Mouse (Mus musculus) ovary, postnatal 36 days (tissue): ENCODE data around the gene Usp21.

Experiments
- DNase-seq: peaks from one replicate; pipeline ENCODE4 v3.0.0; 2022; ENCODE audit warnings: low spot score, mixed read lengths

The Usp21 gene

GRCm38 (mm10) chr1:171265971-171266744 lies 21.6 kb downstream of the Usp21 start:
- no peak for DNase-seq

- no peak for DNase-seq
These were observed 23.9 kb downstream of the Usp21 start for GRCm38 (mm10) chr1:171263666-171264461.

- no peak for DNase-seq
These were observed 24.6 kb downstream of the Usp21 start for GRCm38 (mm10) chr1:171263185-171263611.

- peak; percentile 50 for DNase-seq
These were observed 25.1 kb downstream of the Usp21 start for GRCm38 (mm10) chr1:171262594-171263130.

GRCm38 (mm10) chr1:171260316-171260715 lies 27.5 kb downstream of the Usp21 start:
- no peak for DNase-seq

DNA sequence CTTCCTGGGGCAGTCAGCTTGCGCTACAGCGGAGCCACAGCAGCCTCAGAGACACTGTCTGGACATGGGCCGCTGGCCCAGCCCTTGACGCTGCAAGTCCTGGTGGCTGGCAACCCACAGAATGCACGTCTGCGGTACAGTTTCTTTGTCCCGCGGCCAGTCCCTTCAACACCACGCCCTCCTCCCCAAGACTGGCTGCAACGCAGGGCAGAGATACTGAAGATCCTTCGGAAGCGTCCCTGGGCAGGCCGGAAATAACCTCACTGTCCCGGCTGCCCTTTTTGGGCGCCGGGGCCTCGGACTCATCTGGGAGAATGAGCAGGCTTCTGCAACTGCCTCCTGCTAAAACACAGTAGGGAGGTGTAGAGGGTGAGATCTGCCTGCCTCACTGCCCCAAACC lies 28.9 kb downstream of the Usp21 start:
- DNase-seq: no peak

DNA sequence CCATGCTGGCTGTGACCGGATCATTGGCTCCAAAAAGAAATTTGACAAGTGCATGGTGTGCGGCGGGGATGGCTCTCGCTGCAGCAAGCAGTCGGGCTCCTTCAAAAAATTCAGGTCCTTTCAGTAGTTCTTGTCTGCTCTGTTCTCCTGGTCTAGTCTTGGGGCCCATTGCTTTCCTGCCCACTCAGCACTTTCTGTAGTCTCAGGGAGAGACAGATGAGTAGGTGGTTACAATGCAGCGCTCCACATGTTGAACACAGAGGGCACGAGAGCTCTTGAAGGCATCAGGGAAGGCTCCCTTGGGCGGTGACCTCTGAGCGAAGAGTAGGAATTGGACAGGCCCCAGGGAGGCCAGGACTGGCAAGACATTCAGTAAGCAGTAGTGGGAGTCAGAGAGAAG lies 30.0 kb downstream of the Usp21 start:
- no peak for DNase-seq

DNA sequence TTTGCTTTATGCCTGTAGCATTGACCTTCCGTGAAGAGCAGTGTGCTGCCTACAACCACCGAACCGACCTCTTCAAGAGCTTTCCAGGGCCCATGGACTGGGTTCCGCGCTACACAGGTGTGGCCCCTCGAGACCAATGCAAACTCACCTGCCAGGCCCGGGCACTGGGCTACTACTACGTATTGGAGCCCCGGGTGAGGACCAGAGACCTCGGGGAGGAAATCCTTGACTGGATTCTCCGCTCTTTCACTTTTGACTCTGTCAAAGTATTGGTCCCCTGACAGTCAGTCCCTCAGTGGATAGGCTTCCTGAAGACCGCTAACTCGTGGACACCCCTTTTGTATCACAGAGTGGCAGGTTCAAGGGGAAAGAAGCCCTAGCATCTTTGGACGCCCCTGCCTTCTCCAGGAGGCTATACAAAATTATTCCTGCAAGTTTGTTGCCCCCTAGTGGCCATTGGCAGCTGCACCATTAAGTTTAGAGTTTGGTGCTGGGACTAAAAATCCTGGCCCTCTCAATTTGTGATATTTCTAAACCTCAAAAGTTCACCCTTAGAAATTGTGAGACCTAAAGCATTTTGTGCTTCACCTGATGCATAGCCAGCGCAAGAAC lies 30.7 kb downstream of the Usp21 start:
- DNase-seq: peak; percentile 44

DNA sequence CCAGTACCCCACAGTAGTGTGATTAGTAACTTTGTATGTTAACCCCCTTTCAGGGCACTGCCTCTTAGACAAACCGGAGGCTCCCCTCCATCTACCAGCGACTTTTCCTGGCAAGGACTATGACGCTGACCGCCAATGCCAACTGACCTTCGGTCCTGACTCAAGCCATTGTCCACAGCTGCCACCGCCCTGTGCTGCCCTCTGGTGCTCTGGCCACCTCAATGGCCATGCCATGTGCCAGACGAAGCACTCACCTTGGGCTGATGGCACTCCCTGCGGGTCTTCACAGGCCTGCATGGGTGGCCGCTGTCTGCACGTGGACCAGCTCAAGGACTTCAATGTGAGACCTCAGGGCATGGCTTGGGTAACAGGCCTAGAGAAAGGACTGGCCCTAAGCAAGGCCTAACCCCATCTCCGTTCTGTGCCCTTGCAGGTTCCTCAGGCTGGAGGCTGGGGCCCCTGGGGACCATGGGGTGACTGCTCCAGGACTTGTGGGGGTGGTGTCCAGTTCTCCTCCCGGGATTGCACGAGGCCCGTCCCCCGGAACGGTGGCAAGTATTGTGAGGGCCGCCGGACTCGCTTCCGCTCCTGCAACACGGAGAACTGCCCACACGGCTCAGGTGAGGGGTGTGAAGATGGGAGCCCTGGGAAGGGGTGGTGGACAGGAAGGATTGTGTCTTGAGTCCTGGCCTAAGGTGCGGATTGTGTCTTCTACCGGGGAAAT lies 31.5 kb downstream of the Usp21 start:
- no peak for DNase-seq

GRCm38 (mm10) chr1:171252415-171252814 lies 35.4 kb downstream of the Usp21 start:
- no peak for DNase-seq

- peak; percentile 49 for DNase-seq
These were observed 36.0 kb downstream of the Usp21 start for GRCm38 (mm10) chr1:171251594-171252324.

GRCm38 (mm10) chr1:171250680-171251593 lies 36.9 kb downstream of the Usp21 start, which contains the start of gene Ndufs2:
Ndufs2 (minus strand) TSS chr1:171251388.
- DNase-seq: no peak

DNA sequence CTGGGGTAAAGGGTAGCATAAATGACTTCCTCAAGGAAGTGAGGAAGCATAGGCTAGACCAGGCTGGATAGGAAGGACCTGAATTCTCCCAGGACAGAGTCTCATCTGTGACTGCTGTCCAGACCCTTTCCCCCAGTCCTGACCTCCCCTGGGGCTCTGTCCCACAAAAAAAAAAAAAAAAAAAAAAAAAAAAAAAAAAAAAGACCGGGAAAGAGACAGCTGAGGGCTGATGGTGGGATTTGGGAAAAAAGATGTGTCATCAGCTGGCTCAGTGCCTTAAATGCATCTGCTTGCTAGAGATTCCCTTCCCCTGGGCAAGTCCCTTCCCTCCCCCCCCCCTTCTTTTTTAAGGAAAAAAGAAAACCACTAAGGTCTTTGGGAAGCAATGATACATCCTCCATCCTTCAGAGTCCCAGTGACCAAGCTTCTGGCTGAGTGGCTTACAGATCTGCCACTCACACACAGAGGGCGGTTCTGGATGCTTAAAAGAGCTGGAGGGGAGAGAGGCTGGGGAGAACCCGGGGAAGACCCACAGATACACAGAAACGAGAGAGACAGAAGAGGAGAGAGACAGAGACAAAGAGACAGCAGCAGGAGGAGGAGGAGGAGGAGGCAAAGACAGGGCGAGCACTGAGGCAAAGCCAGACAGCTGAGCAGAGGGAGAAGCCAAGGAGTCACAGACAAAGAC lies 37.7 kb downstream of the Usp21 start, which contains the start of gene Adamts4:
TSS of gene Adamts4 (plus strand) at position 509 of the 688 bp plus-strand sequence.
- DNase-seq: no peak

- no peak for DNase-seq
These were observed 39.2 kb downstream of the Usp21 start for GRCm38 (mm10) chr1:171248386-171249226.

- no peak for DNase-seq
These were observed 39.9 kb downstream of the Usp21 start for GRCm38 (mm10) chr1:171247916-171248315.

DNA sequence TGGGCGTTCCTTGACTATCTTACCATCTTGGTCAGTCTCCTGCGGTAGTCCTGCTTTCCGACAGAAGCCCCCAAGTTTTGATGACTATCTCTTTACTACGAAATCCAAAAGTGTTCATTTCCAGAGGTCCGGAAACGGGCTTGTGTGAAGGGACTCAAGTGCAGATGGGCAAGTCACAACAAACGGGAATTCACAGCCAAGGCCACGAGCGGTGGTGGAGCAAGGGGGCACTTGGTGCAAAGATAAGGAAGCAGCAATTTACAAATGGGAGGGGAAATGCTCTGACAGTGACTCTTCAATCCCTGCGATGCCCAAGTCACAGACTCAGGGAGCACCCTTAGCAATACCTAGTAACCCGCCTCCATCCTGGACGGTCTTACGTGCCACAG lies 40.3 kb downstream of the Usp21 start:
- no peak for DNase-seq

DNA sequence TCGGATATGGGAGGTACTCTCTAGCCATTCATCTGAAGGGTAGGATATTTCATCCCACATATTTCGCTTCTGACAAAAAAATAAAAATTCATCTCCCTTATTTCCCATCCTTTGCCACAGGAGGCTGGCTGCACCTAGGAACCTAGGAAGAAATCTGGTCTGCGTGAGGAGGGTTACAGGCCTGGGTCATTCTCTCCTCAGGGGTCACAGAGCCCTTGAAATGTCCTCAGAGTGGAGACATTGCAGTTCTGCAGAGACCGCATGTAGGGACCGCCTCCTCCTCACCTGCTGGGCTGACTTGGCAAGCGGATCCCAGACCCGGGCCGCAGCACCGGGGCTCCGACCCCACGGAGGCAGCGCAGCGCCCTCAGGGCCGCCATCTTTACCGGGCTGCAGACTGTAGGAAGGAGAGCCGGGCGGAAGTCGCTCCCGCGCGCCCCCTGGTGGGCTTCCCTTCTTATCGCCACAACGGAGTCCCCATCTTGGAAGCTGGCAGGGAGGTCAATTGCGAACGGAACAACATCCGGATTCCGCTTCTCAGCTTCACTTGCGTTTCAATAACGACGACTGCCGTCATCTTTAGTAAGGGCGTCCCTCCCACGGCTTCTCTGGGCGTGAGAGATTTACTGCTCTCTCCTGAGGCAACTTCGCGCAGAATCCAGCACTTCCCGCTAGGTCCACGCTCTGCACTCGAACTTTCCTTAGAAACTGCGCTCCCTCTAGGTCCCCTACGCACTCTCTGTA lies 40.9 kb downstream of the Usp21 start:
- DNase-seq: peak; percentile 96

DNA sequence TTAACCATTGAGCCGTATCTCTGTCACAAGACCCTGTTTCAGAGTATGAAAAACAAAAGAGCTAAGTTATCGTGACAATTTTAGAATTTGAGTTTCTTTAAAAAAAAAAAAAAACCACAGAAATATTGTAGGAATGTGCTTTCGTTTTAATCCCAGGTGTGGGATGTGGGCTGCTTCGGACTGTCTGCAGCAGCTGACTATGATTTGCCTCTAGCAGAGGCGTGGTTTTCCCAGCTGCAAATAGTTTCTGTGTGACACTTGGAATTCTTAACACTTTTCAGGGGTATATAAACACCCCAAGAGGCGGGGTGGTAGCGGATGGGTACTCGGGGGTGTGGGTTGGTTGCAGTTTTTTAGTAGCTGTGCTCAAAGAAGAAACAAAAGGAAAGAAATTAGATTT lies 42.4 kb downstream of the Usp21 start:
- DNase-seq: no peak
